Mouse (Mus musculus): ENCODE data around the gene Olfr787. TPM values are rescaled to one million over a fixed set of nuclear protein-coding genes. Genes with fewer than 3 reads are reported as not detected.

Olfr787 gene
- polyA plus RNA-seq (2015; fragmentation: Nextera tagmentation; extraction: Ambion mirVana), result not detected in 2 replicates

DNA sequence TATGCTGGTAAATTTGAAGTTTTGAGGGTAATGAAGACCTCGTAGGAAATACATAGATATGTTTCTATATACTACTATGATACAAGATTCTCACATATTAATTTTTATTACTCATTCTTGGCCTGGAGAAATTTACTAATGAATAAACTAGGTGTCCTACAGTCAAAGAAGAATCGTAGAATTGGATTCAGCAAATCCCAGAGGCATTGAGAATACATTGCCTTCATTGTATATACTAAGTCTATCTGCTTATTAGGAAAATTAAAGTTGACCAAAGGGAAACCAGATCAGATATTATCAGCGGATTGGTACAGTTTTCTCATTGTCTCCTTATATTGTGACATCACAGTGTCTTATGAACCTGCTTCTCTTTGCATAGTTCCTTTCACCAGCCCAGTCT is at the start of gene Olfr787:
TSS of gene Olfr787 (plus strand) at position 301 of the 400 bp plus-strand sequence.
- H3K4me1 ChIP-seq (replicated peaks; ENCODE audit: control insufficient read depth, insufficient read depth, low read length), result no peaks in the 10 kb centered on the region
- no peaks in the 10 kb centered on the region for H3K36me3 ChIP-seq (ENCODE audit: control insufficient read depth, insufficient read depth, low read length)
- no peaks in the 10 kb centered on the region for H3K27me3 ChIP-seq (ENCODE audit: control insufficient read depth, insufficient read depth, low read depth, low read length)
- H3K4me3 ChIP-seq (ENCODE audit: low read length), result no peak within 1 kb of the TSS
- no peak within 1 kb of the TSS for H3K27ac ChIP-seq (ENCODE audit: low read length)
- H3K9ac ChIP-seq (ENCODE audit: low read length), result no peak within 1 kb of the TSS
- no peaks in the 10 kb centered on the region for H3K9me3 ChIP-seq (ENCODE audit: control insufficient read depth, low read length)
- no peak within 1 kb of the TSS for H3K4me2 ChIP-seq (ENCODE audit: low read depth, low read length)
- 76% methylated on average over 3 of the region's 3 CpGs for WGBS
- ATAC-seq (ENCODE audit: low read depth), result no peak

DNA sequence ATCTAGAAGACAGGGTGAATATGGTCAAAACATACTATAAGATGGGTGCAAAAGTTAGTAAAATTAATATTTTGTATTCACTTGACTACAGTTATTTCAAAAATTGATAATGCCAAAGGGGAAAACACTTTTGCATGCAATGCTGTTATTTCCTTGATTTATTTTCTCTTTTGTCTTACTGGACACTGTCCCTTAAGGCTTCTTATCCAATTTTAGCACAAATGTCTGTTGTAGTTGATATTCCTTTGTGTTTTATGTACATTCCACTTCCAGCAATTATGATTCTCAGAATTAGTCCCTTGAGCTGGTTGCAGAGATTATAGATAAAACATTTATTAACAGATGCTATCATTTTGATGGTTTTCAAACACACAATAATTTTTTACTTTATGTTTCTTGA is 34.7 kb upstream of the Olfr787 start, which contains the start of gene Olfr786:
TSS of gene Olfr786 (plus strand) at position 301 of the 400 bp plus-strand sequence.
- ATAC-seq (ENCODE audit: low read depth), result no peak
- Histone ChIP-seq H3K27ac (ENCODE audit: low read length) (no peak within 1 kb of the TSS), H3K4me1 (replicated peaks; ENCODE audit: control insufficient read depth, insufficient read depth, low read length) (no peaks in the 10 kb centered on the region), H3K4me2 (ENCODE audit: low read depth, low read length) (no peak within 1 kb of the TSS), H3K4me3 (ENCODE audit: low read length) (no peak within 1 kb of the TSS), H3K36me3 (ENCODE audit: control insufficient read depth, insufficient read depth, low read length) (no peaks in the 10 kb centered on the region), H3K27me3 (ENCODE audit: control insufficient read depth, insufficient read depth, low read depth, low read length) (no peaks in the 10 kb centered on the region), H3K9ac (ENCODE audit: low read length) (no peak within 1 kb of the TSS), H3K9me3 (ENCODE audit: control insufficient read depth, low read length) (no peaks in the 10 kb centered on the region)

DNA sequence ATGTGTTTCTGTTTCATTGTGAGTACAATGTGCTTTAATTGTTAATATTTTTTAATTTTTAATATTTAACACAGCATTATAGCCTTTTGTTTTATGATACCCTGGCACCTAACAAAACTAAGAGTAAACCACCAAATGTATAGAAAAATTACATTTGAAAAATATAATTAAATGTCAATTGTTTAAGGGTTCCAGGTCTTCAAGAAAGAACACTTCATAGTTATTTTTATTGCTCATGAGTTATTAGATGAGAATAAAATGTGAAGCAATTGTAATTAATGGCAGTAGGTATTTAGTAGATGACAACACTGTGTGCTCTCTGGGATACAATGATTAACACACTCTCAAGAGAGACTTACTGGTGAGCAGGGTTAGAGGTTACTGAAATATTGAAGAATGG is 9.0 kb downstream of the Olfr787 start, which contains the start of gene Olfr788:
TSS of gene Olfr788 (plus strand) at position 301 of the 400 bp plus-strand sequence.
- Histone ChIP-seq H3K4me3 (ENCODE audit: low read length) (no peak within 1 kb of the TSS), H3K27me3 (ENCODE audit: control insufficient read depth, insufficient read depth, low read depth, low read length) (no peaks in the 10 kb centered on the region), H3K9me3 (ENCODE audit: control insufficient read depth, low read length) (no peaks in the 10 kb centered on the region), H3K27ac (ENCODE audit: low read length) (no peak within 1 kb of the TSS), H3K36me3 (ENCODE audit: control insufficient read depth, insufficient read depth, low read length) (no peaks in the 10 kb centered on the region), H3K4me2 (ENCODE audit: low read depth, low read length) (no peak within 1 kb of the TSS), H3K9ac (ENCODE audit: low read length) (no peak within 1 kb of the TSS), H3K4me1 (replicated peaks; ENCODE audit: control insufficient read depth, insufficient read depth, low read length) (no peaks in the 10 kb centered on the region)
- no peak for ATAC-seq (ENCODE audit: low read depth)

DNA sequence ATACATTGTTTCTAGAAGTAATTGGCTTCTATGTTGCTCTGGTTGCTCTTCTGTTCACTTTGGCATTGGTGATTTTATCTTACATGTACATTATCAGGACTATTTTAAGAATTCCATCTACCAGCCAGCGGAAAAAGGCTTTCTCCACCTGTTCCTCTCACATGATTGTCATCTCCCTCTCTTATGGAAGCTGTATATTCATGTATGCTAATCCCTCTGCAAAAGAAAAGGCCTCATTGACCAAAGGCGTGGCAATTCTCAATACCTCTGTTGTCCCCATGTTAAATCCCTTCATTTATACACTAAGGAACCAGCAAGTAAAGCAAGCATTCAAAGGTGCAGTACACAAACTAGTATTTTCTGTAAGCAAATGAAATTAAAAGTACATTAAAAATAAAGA is 11.6 kb downstream of the Olfr787 start:
- no peak for ATAC-seq (ENCODE audit: low read depth)
- no peaks in the 10 kb centered on the region for H3K4me1 ChIP-seq (replicated peaks; ENCODE audit: control insufficient read depth, insufficient read depth, low read length)
- no peaks in the 10 kb centered on the region for H3K27me3 ChIP-seq (ENCODE audit: control insufficient read depth, insufficient read depth, low read depth, low read length)
- no peak overlapping the region for H3K9ac ChIP-seq (ENCODE audit: low read length)
- H3K27ac ChIP-seq (ENCODE audit: low read length), result no peak overlapping the region
- 72% methylated on average over 2 of the region's 2 CpGs for WGBS
- no peaks in the 10 kb centered on the region for H3K9me3 ChIP-seq (ENCODE audit: control insufficient read depth, low read length)
- no peak overlapping the region for H3K4me2 ChIP-seq (ENCODE audit: low read depth, low read length)
- no peaks in the 10 kb centered on the region for H3K36me3 ChIP-seq (ENCODE audit: control insufficient read depth, insufficient read depth, low read length)
- no peak overlapping the region for H3K4me3 ChIP-seq (ENCODE audit: low read length)

DNA sequence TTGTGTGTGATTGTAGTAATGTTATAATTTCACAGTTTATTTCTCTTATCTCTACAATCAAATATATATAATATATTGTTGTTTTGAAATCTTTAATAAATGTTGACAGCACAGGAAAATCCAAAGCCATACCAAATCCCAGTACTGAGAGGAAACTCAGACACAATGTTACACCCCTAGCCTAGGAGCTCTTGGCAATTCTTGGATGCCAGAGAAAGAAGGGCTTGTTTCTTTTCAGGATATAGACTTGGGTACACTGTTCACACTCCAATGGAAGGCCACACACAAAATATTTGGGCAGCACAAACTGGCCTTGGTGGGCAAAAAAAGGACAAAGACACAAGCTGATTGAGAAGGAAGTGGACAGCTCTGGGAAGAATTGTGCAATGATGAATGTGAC is 12.1 kb downstream of the Olfr787 start:
- Histone ChIP-seq H3K4me3 (ENCODE audit: low read length) (no peak overlapping the region), H3K9ac (ENCODE audit: low read length) (no peak overlapping the region), H3K4me2 (ENCODE audit: low read depth, low read length) (no peak overlapping the region), H3K36me3 (ENCODE audit: control insufficient read depth, insufficient read depth, low read length) (no peaks in the 10 kb centered on the region), H3K4me1 (replicated peaks; ENCODE audit: control insufficient read depth, insufficient read depth, low read length) (no peaks in the 10 kb centered on the region), H3K27ac (ENCODE audit: low read length) (no peak overlapping the region), H3K9me3 (ENCODE audit: control insufficient read depth, low read length) (no peaks in the 10 kb centered on the region), H3K27me3 (ENCODE audit: control insufficient read depth, insufficient read depth, low read depth, low read length) (no peaks in the 10 kb centered on the region)
- no peak for ATAC-seq (ENCODE audit: low read depth)

DNA sequence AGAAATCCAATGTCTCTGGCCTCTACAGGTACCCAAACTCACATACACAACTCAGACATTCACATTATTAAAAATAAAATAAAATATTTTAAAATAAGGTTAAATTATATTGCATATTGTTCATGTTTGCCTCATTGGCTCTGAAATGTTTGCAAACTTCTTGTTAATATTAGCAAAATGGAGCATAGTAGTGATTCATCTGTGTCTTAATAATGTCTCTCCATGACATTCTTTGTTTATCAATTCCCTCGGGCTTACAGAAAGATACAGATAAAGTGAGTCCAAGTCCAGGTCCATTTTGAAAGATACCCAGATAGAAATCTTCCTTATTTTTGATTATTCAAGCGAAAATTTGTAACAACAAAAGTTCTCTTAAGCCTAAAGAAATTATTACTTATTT is 22.8 kb downstream of the Olfr787 start, which contains the start of gene Olfr789:
TSS of gene Olfr789 (plus strand) at position 301 of the 400 bp plus-strand sequence.
- WGBS, result 35% methylated on average over 2 of the region's 2 CpGs
- no peaks in the 10 kb centered on the region for H3K9me3 ChIP-seq (ENCODE audit: control insufficient read depth, low read length)
- H3K9ac ChIP-seq (ENCODE audit: low read length), result no peak within 1 kb of the TSS
- no peak for ATAC-seq (ENCODE audit: low read depth)
- no peaks in the 10 kb centered on the region for H3K36me3 ChIP-seq (ENCODE audit: control insufficient read depth, insufficient read depth, low read length)
- H3K27me3 ChIP-seq (ENCODE audit: control insufficient read depth, insufficient read depth, low read depth, low read length), result no peaks in the 10 kb centered on the region
- H3K4me2 ChIP-seq (ENCODE audit: low read depth, low read length), result no peak within 1 kb of the TSS
- no peak within 1 kb of the TSS for H3K27ac ChIP-seq (ENCODE audit: low read length)
- no peaks in the 10 kb centered on the region for H3K4me1 ChIP-seq (replicated peaks; ENCODE audit: control insufficient read depth, insufficient read depth, low read length)
- H3K4me3 ChIP-seq (ENCODE audit: low read length), result no peak within 1 kb of the TSS

DNA sequence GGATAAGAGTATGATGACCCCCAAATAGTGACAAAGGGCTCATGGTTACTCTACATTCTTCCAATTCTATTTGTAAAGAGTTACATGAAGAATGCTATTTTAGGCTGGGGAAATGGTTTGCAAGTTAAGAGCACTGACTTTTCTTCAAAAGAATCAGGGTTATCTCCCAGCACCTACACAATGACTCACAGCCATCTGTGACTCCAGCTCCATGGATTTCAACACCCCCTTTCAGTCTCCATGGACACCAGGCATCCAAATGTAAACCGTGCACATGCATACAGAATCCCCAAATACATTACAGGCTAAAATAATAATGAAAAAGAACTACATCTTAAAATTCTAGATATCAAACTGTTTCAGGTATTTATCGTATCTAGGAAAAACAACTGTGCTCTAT is 28.4 kb downstream of the Olfr787 start:
- Histone ChIP-seq H3K4me1 (replicated peaks; ENCODE audit: control insufficient read depth, insufficient read depth, low read length) (no peaks in the 10 kb centered on the region), H3K4me2 (ENCODE audit: low read depth, low read length) (no peak overlapping the region), H3K27ac (ENCODE audit: low read length) (no peak overlapping the region), H3K9me3 (ENCODE audit: control insufficient read depth, low read length) (no peaks in the 10 kb centered on the region), H3K9ac (ENCODE audit: low read length) (no peak overlapping the region), H3K4me3 (ENCODE audit: low read length) (no peak overlapping the region), H3K36me3 (ENCODE audit: control insufficient read depth, insufficient read depth, low read length) (no peaks in the 10 kb centered on the region), H3K27me3 (ENCODE audit: control insufficient read depth, insufficient read depth, low read depth, low read length) (no peaks in the 10 kb centered on the region)
- 80% methylated on average over 2 of the region's 2 CpGs for WGBS
- no peak for ATAC-seq (ENCODE audit: low read depth)

DNA sequence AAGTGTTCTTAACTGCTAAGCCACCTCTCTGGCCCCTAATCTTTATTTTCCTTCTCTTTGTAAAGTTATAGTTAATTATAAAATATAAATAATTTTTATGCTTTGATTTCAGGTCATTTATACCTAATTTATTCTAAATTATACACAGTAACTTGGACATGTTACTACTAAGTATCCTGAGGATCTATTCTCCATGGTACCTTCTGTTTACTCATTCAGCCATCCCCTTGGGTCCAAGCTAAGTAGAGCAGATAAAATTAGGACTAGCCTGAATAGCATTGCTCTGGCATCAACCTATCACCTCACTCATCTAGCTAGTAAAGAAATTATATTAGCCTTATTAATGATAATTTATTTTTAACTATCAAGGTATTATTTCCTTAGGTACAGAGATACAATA is 36.5 kb downstream of the Olfr787 start, which contains the start of gene Olfr790:
TSS of gene Olfr790 (plus strand) at position 301 of the 400 bp plus-strand sequence.
- H3K36me3 ChIP-seq (ENCODE audit: control insufficient read depth, insufficient read depth, low read length), result no peaks in the 10 kb centered on the region
- H3K4me1 ChIP-seq (replicated peaks; ENCODE audit: control insufficient read depth, insufficient read depth, low read length), result no peaks in the 10 kb centered on the region
- no peak within 1 kb of the TSS for H3K4me3 ChIP-seq (ENCODE audit: low read length)
- no peak within 1 kb of the TSS for H3K9ac ChIP-seq (ENCODE audit: low read length)
- ATAC-seq (ENCODE audit: low read depth), result no peak
- H3K4me2 ChIP-seq (ENCODE audit: low read depth, low read length), result no peak within 1 kb of the TSS
- no peaks in the 10 kb centered on the region for H3K9me3 ChIP-seq (ENCODE audit: control insufficient read depth, low read length)
- no peak within 1 kb of the TSS for H3K27ac ChIP-seq (ENCODE audit: low read length)
- H3K27me3 ChIP-seq (ENCODE audit: control insufficient read depth, insufficient read depth, low read depth, low read length), result no peaks in the 10 kb centered on the region

All from lung, embryonic 16.5 days (tissue).